Mouse (Mus musculus): ENCODE results near the gene Shc3. TPM values are rescaled to one million over a fixed set of nuclear protein-coding genes. Genes with fewer than 3 reads are reported as not detected.

Shc3 gene
- total RNA-seq, 2 experiments from 2014 or later: 195 to 220 TPM

- peak in 1 of 2 experiments; percentile 18 for DNase-seq (ENCODE audit: low spot score in 2 of 2)
- intact Hi-C loops (cut with DNase I): no loop called here
These were observed 164.7 kb downstream of the Shc3 start for GRCm38 (mm10) chr13:51404566-51404965.

GRCm38 (mm10) chr13:51400736-51401501 lies 168.3 kb downstream of the Shc3 start:
- intact Hi-C loops (cut with DNase I): no loop called here
- DNase-seq (ENCODE audit: low spot score in 2 of 2): peak in 1 of 2 experiments; percentile 25

GRCm38 (mm10) chr13:51400186-51400719 lies 169.0 kb downstream of the Shc3 start:
- peak in 1 of 2 experiments; percentile 30 for DNase-seq (ENCODE audit: low spot score in 2 of 2)
- intact Hi-C loops (cut with DNase I): no loop called here

GRCm38 (mm10) chr13:51399562-51399961 lies 169.7 kb downstream of the Shc3 start:
- no peak for DNase-seq (ENCODE audit: low spot score in 2 of 2)
- intact Hi-C loops (cut with DNase I): no loop called here

GRCm38 (mm10) chr13:51397861-51398260 lies 171.4 kb downstream of the Shc3 start:
- intact Hi-C loops (cut with DNase I): no loop called here

GRCm38 (mm10) chr13:51392256-51392655 lies 177.0 kb downstream of the Shc3 start:
- no peak for DNase-seq (ENCODE audit: low spot score in 2 of 2)
- intact Hi-C loops (cut with DNase I): no loop called here

More at GRCm38 (mm10) chr13:51397861-51398260, 171.4 kb downstream of the Shc3 start:
- no peak for DNase-seq (ENCODE audit: low spot score in 2 of 2)

GRCm38 (mm10) chr13:51391359-51391916 lies 177.8 kb downstream of the Shc3 start:
- no peak for DNase-seq (ENCODE audit: low spot score in 2 of 2)
- intact Hi-C loops (cut with DNase I): no loop called here

GRCm38 (mm10) chr13:51390398-51390797 lies 178.8 kb downstream of the Shc3 start:
- DNase-seq (ENCODE audit: low spot score in 2 of 2): no peak
- intact Hi-C loops (cut with DNase I): no loop called here

GRCm38 (mm10) chr13:51387908-51388307 lies 181.3 kb downstream of the Shc3 start:
- no peak for DNase-seq (ENCODE audit: low spot score in 2 of 2)
- intact Hi-C loops (cut with DNase I): no loop called here

GRCm38 (mm10) chr13:51384899-51385298 lies 184.3 kb downstream of the Shc3 start:
- intact Hi-C loops (cut with DNase I): no loop called here
- no peak for DNase-seq (ENCODE audit: low spot score in 2 of 2)

GRCm38 (mm10) chr13:51381498-51381897 lies 187.7 kb downstream of the Shc3 start:
- intact Hi-C loops (cut with DNase I): no loop called here
- DNase-seq (ENCODE audit: low spot score in 2 of 2): no peak

Other genes starting within 250 kb of the Shc3 start
- gene S1pr3, start 160.8 kb downstream of the Shc3 start, total RNA-seq (2021): 1 to 10 TPM; 6.3 to 7.2 TPM
- 1 to 10 TPM; 2.0 to 2.9 TPM for gene Cks2, start 75.8 kb upstream of the Shc3 start, total RNA-seq (2021)
- gene Secisbp2, start 82.3 kb upstream of the Shc3 start, total RNA-seq (2021): 10 to 100 TPM; 15.1 to 22.2 TPM
- 10 to 100 TPM; 91.0 to 94.2 TPM for gene Sema4d, start 224.3 kb upstream of the Shc3 start, total RNA-seq (2021)

All from left cerebral cortex, postnatal 36 days (tissue).